Mouse (Mus musculus) stomach, embryonic 16.5 days (tissue): Measurements from ENCODE around the gene Cadm2. TPM values are rescaled to one million over a fixed set of nuclear protein-coding genes. Genes with fewer than 3 reads are reported as not detected.

Experiments used
- ATAC-seq: fragments of 200-750 bp; cut with Nextera tagmentation; 2 replicates; pipeline ENCODE4 v1.8.0; 2017; ENCODE audit warnings: moderate number of reproducible peaks, moderate TSS enrichment; ENCODE audit not compliant: insufficient read depth, low FRiP score
- H3K27ac ChIP-seq: fragments of 300-500 bp; sonication (generic); 2 replicates; pipeline ENCODE4 v1.5.1; 2014; ENCODE audit warnings: low read length
- H3K27me3 ChIP-seq: fragments of 300-500 bp; sonication (generic); 2 replicates; pipeline ENCODE4 v1.6.1; 2014; ENCODE audit warnings: low read length, control low read depth, mixed read lengths; ENCODE audit not compliant: control insufficient read depth, insufficient read depth
- H3K36me3 ChIP-seq: fragments of 300-500 bp; sonication (generic); 2 replicates; pipeline ENCODE4 v1.6.1; 2014; ENCODE audit warnings: low read length; ENCODE audit not compliant: control insufficient read depth, insufficient read depth
- H3K4me1 ChIP-seq: fragments of 300-500 bp; sonication (generic); 2 replicates; pipeline ENCODE4 v1.6.1; 2014; ENCODE audit warnings: low read length, control low read depth, mixed read lengths; ENCODE audit not compliant: control insufficient read depth, insufficient read depth
- H3K4me2 ChIP-seq: fragments of 300-500 bp; sonication (generic); 2 replicates; pipeline ENCODE4 v1.6.1; 2014; ENCODE audit warnings: low read depth, low read length, mixed read lengths
- H3K4me3 ChIP-seq: fragments of 300-500 bp; sonication (generic); replicated peaks from 2 replicates; pipeline ENCODE4 v1.5.1; 2014; ENCODE audit warnings: mild to moderate bottlenecking, low read length
- H3K9ac ChIP-seq: fragments of 300-500 bp; sonication (generic); 2 replicates; pipeline ENCODE4 v1.6.1; 2014; ENCODE audit warnings: low read length
- H3K9me3 ChIP-seq: fragments of 300-500 bp; sonication (generic); replicated peaks from 2 replicates; pipeline ENCODE4 v1.6.1; 2016; ENCODE audit warnings: low read length, control low read depth; ENCODE audit not compliant: control insufficient read depth
- WGBS: fragments of 180-500 bp; shearing (Covaris S2); extraction: QIAGEN DNeasy Blood & Tissue Kit; methylation state at CpG from one replicate; pipeline ENCODE4 v1.1.7; 2014; 5-methylcytosine and 5-hydroxymethylcytosine counted together
- polyA plus RNA-seq: library from polyadenylated mRNA; unstranded; fragments of >200 nt; fragmentation: Nextera tagmentation; extraction: Ambion mirVana; gene quantifications from 2 replicates; pipeline ENCODE4 v1.2.1, GENCODE M21; 2015

The Cadm2 gene
- polyA plus RNA-seq, 1 experiment from 2014 or later, result 0.76 TPM

- no peak overlapping the region for H3K9ac ChIP-seq
- no peaks in the 10 kb centered on the region for H3K4me1 ChIP-seq
- no peaks in the 10 kb centered on the region for H3K9me3 ChIP-seq
- no peaks in the 10 kb centered on the region for H3K36me3 ChIP-seq
- no peak for ATAC-seq
- H3K27ac ChIP-seq, result no peak overlapping the region
- no peaks in the 10 kb centered on the region for H3K27me3 ChIP-seq
- WGBS, result 63% methylated on average over 3 of the region's 3 CpGs
- H3K4me3 ChIP-seq, result no peak overlapping the region
- no peak overlapping the region for H3K4me2 ChIP-seq
Measured at GRCm38 (mm10) chr16:66731212-66731611, 889.5 kb downstream of the Cadm2 start.

- Histone ChIP-seq H3K4me3 (no peak overlapping the region), H3K36me3 (no peaks in the 10 kb centered on the region), H3K9me3 (no peaks in the 10 kb centered on the region), H3K4me1 (no peaks in the 10 kb centered on the region), H3K9ac (no peak overlapping the region), H3K4me2 (no peak overlapping the region), H3K27ac (no peak overlapping the region), H3K27me3 (no peaks in the 10 kb centered on the region)
- no peak for ATAC-seq
- whole genome bisulfite sequencing, result 49% methylated on average over 3 of the region's 3 CpGs
Measured at GRCm38 (mm10) chr16:66706476-66706875, 914.2 kb downstream of the Cadm2 start.

- Histone ChIP-seq H3K4me1 (no peaks in the 10 kb centered on the region), H3K4me2 (no peak overlapping the region), H3K36me3 (no peaks in the 10 kb centered on the region), H3K27me3 (no peaks in the 10 kb centered on the region), H3K27ac (no peak overlapping the region), H3K4me3 (no peak overlapping the region), H3K9me3 (no peaks in the 10 kb centered on the region), H3K9ac (no peak overlapping the region)
- no peak for ATAC-seq
Measured at GRCm38 (mm10) chr16:66694783-66695182, 925.9 kb downstream of the Cadm2 start.

GRCm38 (mm10) chr16:66677241-66677640 is 943.5 kb downstream of the Cadm2 start:
- Histone ChIP-seq H3K36me3 (no peaks in the 10 kb centered on the region), H3K27me3 (no peaks in the 10 kb centered on the region), H3K4me3 (no peak overlapping the region), H3K9me3 (no peaks in the 10 kb centered on the region), H3K27ac (no peak overlapping the region), H3K4me2 (no peak overlapping the region), H3K9ac (no peak overlapping the region), H3K4me1 (no peaks in the 10 kb centered on the region)
- ATAC-seq, result no peak

- WGBS, result 71% methylated on average over 1 of the region's 1 CpGs
Measured at GRCm38 (mm10) chr16:66651013-66651362, 969.7 kb downstream of the Cadm2 start.

GRCm38 (mm10) chr16:66650348-66651012 is 970.2 kb downstream of the Cadm2 start:
- no peak overlapping the region for H3K9ac ChIP-seq
- ATAC-seq, result no peak
- no peaks in the 10 kb centered on the region for H3K36me3 ChIP-seq
- no peak overlapping the region for H3K4me3 ChIP-seq
- no peak overlapping the region for H3K27ac ChIP-seq
- no peaks in the 10 kb centered on the region for H3K27me3 ChIP-seq
- 89% methylated on average over 11 of the region's 11 CpGs for WGBS
- H3K4me1 ChIP-seq, result no peaks in the 10 kb centered on the region
- H3K9me3 ChIP-seq, result no peaks in the 10 kb centered on the region
- H3K4me2 ChIP-seq, result no peak overlapping the region

More at GRCm38 (mm10) chr16:66651013-66651362, 969.7 kb downstream of the Cadm2 start:
- no peak overlapping the region for H3K27ac ChIP-seq
- no peaks in the 10 kb centered on the region for H3K9me3 ChIP-seq
- H3K27me3 ChIP-seq, result no peaks in the 10 kb centered on the region
- no peaks in the 10 kb centered on the region for H3K36me3 ChIP-seq
- no peak for ATAC-seq
- no peak overlapping the region for H3K4me2 ChIP-seq
- no peak overlapping the region for H3K9ac ChIP-seq
- H3K4me3 ChIP-seq, result no peak overlapping the region
- no peaks in the 10 kb centered on the region for H3K4me1 ChIP-seq

GRCm38 (mm10) chr16:66647798-66648197 is 972.9 kb downstream of the Cadm2 start:
- H3K36me3 ChIP-seq, result no peaks in the 10 kb centered on the region
- ATAC-seq, result no peak
- H3K27me3 ChIP-seq, result no peaks in the 10 kb centered on the region
- no peak overlapping the region for H3K4me3 ChIP-seq
- WGBS, result 94% methylated on average over 4 of the region's 4 CpGs
- H3K4me1 ChIP-seq, result no peaks in the 10 kb centered on the region
- H3K9me3 ChIP-seq, result no peaks in the 10 kb centered on the region
- no peak overlapping the region for H3K4me2 ChIP-seq
- no peak overlapping the region for H3K27ac ChIP-seq
- H3K9ac ChIP-seq, result no peak overlapping the region

- 38% methylated on average over 4 of the region's 4 CpGs for WGBS
- Histone ChIP-seq H3K9me3 (no peaks in the 10 kb centered on the region), H3K36me3 (no peaks in the 10 kb centered on the region), H3K27me3 (no peaks in the 10 kb centered on the region), H3K4me2 (no peak overlapping the region), H3K4me3 (no peak overlapping the region), H3K9ac (no peak overlapping the region), H3K4me1 (no peaks in the 10 kb centered on the region), H3K27ac (no peak overlapping the region)
- ATAC-seq, result no peak
Measured at GRCm38 (mm10) chr16:66643606-66644005, 977.1 kb downstream of the Cadm2 start.

- no peaks in the 10 kb centered on the region for H3K9me3 ChIP-seq
- no peak overlapping the region for H3K27ac ChIP-seq
- no peak overlapping the region for H3K4me2 ChIP-seq
- ATAC-seq, result no peak
- no peaks in the 10 kb centered on the region for H3K27me3 ChIP-seq
- no peaks in the 10 kb centered on the region for H3K4me1 ChIP-seq
- no peaks in the 10 kb centered on the region for H3K36me3 ChIP-seq
- H3K9ac ChIP-seq, result no peak overlapping the region
- no peak overlapping the region for H3K4me3 ChIP-seq
Measured at GRCm38 (mm10) chr16:66627527-66627926, 993.2 kb downstream of the Cadm2 start.

- Histone ChIP-seq H3K36me3 (no peaks in the 10 kb centered on the region), H3K27ac (no peak overlapping the region), H3K4me1 (no peaks in the 10 kb centered on the region), H3K4me3 (no peak overlapping the region), H3K27me3 (no peaks in the 10 kb centered on the region), H3K9ac (no peak overlapping the region), H3K9me3 (no peaks in the 10 kb centered on the region), H3K4me2 (no peak overlapping the region)
- no peak for ATAC-seq
- 36% methylated on average over 1 of the region's 1 CpGs for WGBS
Measured at GRCm38 (mm10) chr16:66622423-66622822, 998.3 kb downstream of the Cadm2 start.
